Mouse (Mus musculus) T-helper 2 cell (primary cell): ENCODE measurements around the gene Gpd1.

Experiments
- in situ Hi-C: fragments of 300-600 bp; cut with MboI, MseI; formaldehyde crosslinking; loops from one replicate; pipeline ENCODE4 v1.15.1; 2025; ENCODE audit warnings: high pct_unique_total_duplicates

Gene Gpd1

GRCm38 (mm10) chr15:99717386-99718334 is at the start of gene Gpd1:
Gene Gpd1, plus strand, starts transcription at chr15:99717515.
- in situ Hi-C loops = no loop called here

- in situ Hi-C loops = no loop called here
Observed at GRCm38 (mm10) chr15:99667544-99667943, 49.8 kb upstream of the Gpd1 start.

GRCm38 (mm10) chr15:99668881-99669280 is 48.4 kb upstream of the Gpd1 start:
- in situ Hi-C loops = no loop called here

GRCm38 (mm10) chr15:99669392-99669791 is 47.9 kb upstream of the Gpd1 start:
- in situ Hi-C loops = no loop called here

- in situ Hi-C loops = loop anchor here (5.0 kb wide), 1 partner anchor 73 kb away; no protein-coding TSS in a partner anchor
Observed at GRCm38 (mm10) chr15:99670154-99670821, 47.0 kb upstream of the Gpd1 start, which contains the start of gene Asic1. Gene Asic1, plus strand, starts transcription at chr15:99670368.

- in situ Hi-C loops = loop anchor here (5.0 kb wide), 1 partner anchor 74 kb away; no protein-coding TSS in a partner anchor
Observed at GRCm38 (mm10) chr15:99670964-99671670, 46.2 kb upstream of the Gpd1 start.

- in situ Hi-C loops = loop anchor here (5.0 kb wide), 1 partner anchor 74 kb away; no protein-coding TSS in a partner anchor
Observed at GRCm38 (mm10) chr15:99671783-99672182, 45.5 kb upstream of the Gpd1 start.

GRCm38 (mm10) chr15:99674866-99675265 is 42.4 kb upstream of the Gpd1 start:
- in situ Hi-C loops = loop anchor here (5.0 kb wide), 1 partner anchor 78 kb away; no protein-coding TSS in a partner anchor

GRCm38 (mm10) chr15:99677089-99677488 is 40.2 kb upstream of the Gpd1 start:
- in situ Hi-C loops = no loop called here

GRCm38 (mm10) chr15:99678063-99678800 is 39.1 kb upstream of the Gpd1 start:
- in situ Hi-C loops = no loop called here

GRCm38 (mm10) chr15:99679008-99679407 is 38.3 kb upstream of the Gpd1 start:
- in situ Hi-C loops = no loop called here

GRCm38 (mm10) chr15:99682880-99683279 is 34.4 kb upstream of the Gpd1 start:
- in situ Hi-C loops = loop anchor here (10.0 kb wide), 1 partner anchor 1192 kb away; no protein-coding TSS in a partner anchor

GRCm38 (mm10) chr15:99684156-99684555 is 33.2 kb upstream of the Gpd1 start:
- in situ Hi-C loops = loop anchor here (10.0 kb wide), 1 partner anchor 1191 kb away; no protein-coding TSS in a partner anchor

- in situ Hi-C loops = loop anchor here (10.0 kb wide), 1 partner anchor 1186 kb away; no protein-coding TSS in a partner anchor
Observed at GRCm38 (mm10) chr15:99688712-99689111, 28.6 kb upstream of the Gpd1 start.

- in situ Hi-C loops = no loop called here
Observed at GRCm38 (mm10) chr15:99690924-99691323, 26.4 kb upstream of the Gpd1 start.

GRCm38 (mm10) chr15:99691976-99692375 is 25.3 kb upstream of the Gpd1 start:
- in situ Hi-C loops = no loop called here

GRCm38 (mm10) chr15:99697309-99697708 is 20.0 kb upstream of the Gpd1 start:
- in situ Hi-C loops = no loop called here

- in situ Hi-C loops = no loop called here
Observed at GRCm38 (mm10) chr15:99698533-99699085, 18.7 kb upstream of the Gpd1 start.

- in situ Hi-C loops = no loop called here
Observed at GRCm38 (mm10) chr15:99699715-99700114, 17.6 kb upstream of the Gpd1 start.
